ENCODE assay signal across 23 mouse cellular contexts in the genomic region with DNA sequence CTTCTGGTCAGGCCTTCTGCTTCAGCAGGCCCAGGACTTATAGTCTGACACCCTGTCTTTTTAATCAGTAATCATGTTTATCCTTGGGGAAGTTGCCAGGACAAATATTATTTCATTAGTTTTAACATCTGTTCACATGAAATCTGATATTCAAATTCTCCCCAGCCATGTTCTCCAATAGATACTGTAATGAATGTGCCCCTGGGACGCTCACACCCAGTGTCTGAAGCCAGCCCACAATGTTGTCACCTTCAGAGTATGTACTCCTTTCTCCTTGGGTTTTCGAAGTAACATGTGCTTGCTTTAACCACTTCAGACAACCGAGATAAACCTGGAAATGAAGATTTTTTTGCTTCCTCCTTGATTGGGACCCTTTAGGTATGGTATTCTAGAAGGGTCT.
DNase-seq lines count a peak whose midpoint lies in the region; ATAC-seq lines count a peak whose summit lies in the region.
"Had no signal": no experiment of that assay in that cellular context is flagged by ENCODE, and none has a peak within 500 bp of the region (broad histone marks: within the 10 kb centered on the region; RNA-seq: fewer than 3 reads in every experiment).

No protein-coding gene starts in this region.

- no peak overlapping the region for H3K27ac ChIP-seq in heart, embryonic 12.5 days (ENCODE audit: poor library complexity, severe bottlenecking)
- H3K27ac ChIP-seq in midbrain, embryonic 11.5 days (ENCODE audit: low read depth, low read length): no peak overlapping the region
- no peak overlapping the region for H3K27ac ChIP-seq in midbrain, embryonic 13.5 days
- no peak overlapping the region for H3K27ac ChIP-seq in forebrain, embryonic 15.5 days (replicated peaks)
- H3K27ac ChIP-seq: forebrain, embryonic 13.5 days; hindbrain, embryonic 14.5 days; left cerebral cortex, adult 2 months; limb, embryonic 12.5 days; liver, embryonic 13.5 days; stomach, embryonic 15.5 days had no signal

- H3K27me3 ChIP-seq in heart, embryonic 12.5 days (replicated peaks): peaks cover 5% of the 10 kb centered on the region; the same call in 1 of the 2 replicates
- H3K27me3 ChIP-seq in midbrain, embryonic 11.5 days (ENCODE audit: control insufficient read depth, insufficient read depth, low read length): no peaks in the 10 kb centered on the region
- peaks cover 3% of the 10 kb centered on the region; the same call in 1 of the 2 replicates for H3K27me3 ChIP-seq in midbrain, embryonic 13.5 days
- H3K27me3 ChIP-seq in forebrain, embryonic 15.5 days: no peaks in the 10 kb centered on the region
- H3K27me3 ChIP-seq: forebrain, embryonic 13.5 days; limb, embryonic 12.5 days; liver, embryonic 13.5 days; Patski had no signal

- 55% methylated on average over 3 of the region's 3 CpGs for WGBS in heart, embryonic 12.5 days
- WGBS in midbrain, embryonic 11.5 days: 90% methylated on average over 3 of the region's 3 CpGs
- 87% methylated on average over 3 of the region's 3 CpGs for WGBS in midbrain, embryonic 13.5 days
- WGBS in forebrain, embryonic 15.5 days: 79% methylated on average over 3 of the region's 3 CpGs

- no peak overlapping the region for H3K9ac ChIP-seq in heart, embryonic 12.5 days
- H3K9ac ChIP-seq in midbrain, embryonic 11.5 days (ENCODE audit: low read length): no peak overlapping the region
- no peak overlapping the region for H3K9ac ChIP-seq in midbrain, embryonic 13.5 days (replicated peaks)
- no peak overlapping the region for H3K9ac ChIP-seq in forebrain, embryonic 15.5 days (replicated peaks)
- H3K9ac ChIP-seq: forebrain, embryonic 13.5 days; hindbrain, embryonic 14.5 days; limb, embryonic 12.5 days; liver, embryonic 13.5 days; stomach, embryonic 15.5 days had no signal

- no peaks in the 10 kb centered on the region for H3K9me3 ChIP-seq in heart, embryonic 12.5 days (replicated peaks)
- H3K9me3 ChIP-seq in midbrain, embryonic 11.5 days (ENCODE audit: control insufficient read depth, low read length): no peaks in the 10 kb centered on the region
- H3K9me3 ChIP-seq in midbrain, embryonic 13.5 days: no peaks in the 10 kb centered on the region
- H3K9me3 ChIP-seq in forebrain, embryonic 15.5 days: no peaks in the 10 kb centered on the region
- H3K9me3 ChIP-seq: forebrain, embryonic 13.5 days; limb, embryonic 12.5 days; liver, embryonic 13.5 days; stomach, embryonic 15.5 days had no signal

- no peak overlapping the region for H3K4me2 ChIP-seq in heart, embryonic 12.5 days
- no peak overlapping the region for H3K4me2 ChIP-seq in midbrain, embryonic 11.5 days
- no peak overlapping the region for H3K4me2 ChIP-seq in midbrain, embryonic 13.5 days (replicated peaks)
- no peak overlapping the region for H3K4me2 ChIP-seq in forebrain, embryonic 15.5 days (replicated peaks)
- H3K4me2 ChIP-seq: forebrain, embryonic 13.5 days; hindbrain, embryonic 14.5 days; limb, embryonic 12.5 days; liver, embryonic 13.5 days; stomach, embryonic 15.5 days had no signal

- H3K4me3 ChIP-seq in heart, embryonic 12.5 days: no peak overlapping the region
- H3K4me3 ChIP-seq in midbrain, embryonic 11.5 days (ENCODE audit: low read depth, low read length): no peak overlapping the region
- H3K4me3 ChIP-seq in midbrain, embryonic 13.5 days (replicated peaks): no peak overlapping the region
- H3K4me3 ChIP-seq in forebrain, embryonic 15.5 days: no peak overlapping the region
- H3K4me3 ChIP-seq: erythroblast, embryonic 14.5 days; forebrain, embryonic 13.5 days; left cerebral cortex, adult 2 months; limb, embryonic 12.5 days; liver, embryonic 13.5 days; stomach, embryonic 15.5 days had no signal

- peak; percentile 24 for DNase-seq in heart, adult 8-10 months (ENCODE audit: low spot score)
- DNase-seq in midbrain, embryonic 11.5 days (ENCODE audit: low spot score, missing footprints): peak; percentile 17
- peak; percentile 44 to 51 for DNase-seq in heart, adult 9 months (ENCODE audit: low spot score in 2 of 2)
- no peak for DNase-seq in right cerebral cortex, postnatal 25 days
- DNase-seq: adrenal gland, adult 8-10 months; cerebellum, adult 9-10 months; layer of hippocampus, adult 9-11 months; liver, embryonic 13.5 days; midbrain, embryonic 14.5 days; right cerebral cortex, postnatal 14 days; thymus, adult 18-20 months; thymus, postnatal 4 days had no signal

- no peak for ATAC-seq in heart, embryonic 12.5 days (ENCODE audit: insufficient number of reproducible peaks, low FRiP score)
- no peak for ATAC-seq in midbrain, embryonic 11.5 days (ENCODE audit: low FRiP score)
- ATAC-seq in midbrain, embryonic 13.5 days: no peak
- ATAC-seq in forebrain, embryonic 15.5 days (replicated peaks): no peak
- ATAC-seq: forebrain, embryonic 13.5 days; lung, postnatal 0 days; Patski had no signal

- H3K36me3 ChIP-seq in heart, embryonic 12.5 days: no peaks in the 10 kb centered on the region
- H3K36me3 ChIP-seq in midbrain, embryonic 11.5 days (ENCODE audit: control insufficient read depth, insufficient read depth, low read length): no peaks in the 10 kb centered on the region
- no peaks in the 10 kb centered on the region for H3K36me3 ChIP-seq in midbrain, embryonic 13.5 days
- no peaks in the 10 kb centered on the region for H3K36me3 ChIP-seq in forebrain, embryonic 15.5 days
- H3K36me3 ChIP-seq: limb, embryonic 12.5 days; liver, embryonic 13.5 days; stomach, embryonic 15.5 days had no signal

- no peaks in the 10 kb centered on the region for H3K4me1 ChIP-seq in heart, embryonic 12.5 days (replicated peaks)
- H3K4me1 ChIP-seq in midbrain, embryonic 11.5 days (ENCODE audit: control insufficient read depth, insufficient read depth, low read length): no peaks in the 10 kb centered on the region
- H3K4me1 ChIP-seq in midbrain, embryonic 13.5 days (replicated peaks): no peaks in the 10 kb centered on the region
- H3K4me1 ChIP-seq in forebrain, embryonic 15.5 days: peaks cover 3% of the 10 kb centered on the region; the same call in 1 of the 2 replicates
- H3K4me1 ChIP-seq: forebrain, embryonic 13.5 days; liver, embryonic 13.5 days; stomach, embryonic 15.5 days had no signal
